Mouse (Mus musculus) CH12.LX (cell line): ENCODE measurements around the gene Tspan8. TPM values are rescaled to one million over a fixed set of nuclear protein-coding genes. Genes with fewer than 3 reads are reported as not detected.

Source experiments
- DNase-seq: peaks from one replicate; pipeline ENCODE4 v3.0.0-alpha.2; 2013; ENCODE audit errors: extremely low read depth
- H3K27ac ChIP-seq: 2 replicates; pipeline ENCODE4 v1.5.1; 2012; ENCODE audit warnings: low read depth, mild to moderate bottlenecking, control low read depth, moderate library complexity; ENCODE audit not compliant: insufficient read depth
- H3K27me3 ChIP-seq: replicated peaks from 2 replicates; pipeline ENCODE3; 2012; ENCODE audit warnings: inconsistent platforms
- H3K36me3 ChIP-seq, 2 experiments: replicated peaks in 1 of 2; 2 replicates each; pipeline versions ENCODE3 to v1.6.1; 2012; ENCODE audit warnings: inconsistent platforms in 1 of 2, low read length in 1 of 2, mild to moderate bottlenecking in 1 of 2, mixed read lengths in 1 of 2, moderate library complexity in 1 of 2; ENCODE audit not compliant: control insufficient read depth in 1 of 2, insufficient read depth in 1 of 2
- H3K4me1 ChIP-seq, 2 experiments: 2 replicates each; pipeline ENCODE4 v1.6.1; 2012; ENCODE audit warnings: inconsistent platforms in 1 of 2, moderate library complexity in 1 of 2; ENCODE audit not compliant: insufficient read depth in 2 of 2, control insufficient read depth in 1 of 2
- H3K4me2 ChIP-seq: 2 replicates; pipeline ENCODE4 v1.6.1; 2012; ENCODE audit warnings: low read depth, mild to moderate bottlenecking, control low read depth; ENCODE audit not compliant: poor library complexity, insufficient read depth, severe bottlenecking
- H3K4me3 ChIP-seq, 3 experiments: fragments of 150-350 bp in 1 of 3; sonication (generic) in 1 of 3; replicated peaks in 1 of 3; 2 replicates each; pipeline versions ENCODE3 to v1.5.1; 2011 to 2012; ENCODE audit warnings: low read depth in 2 of 3, low read length in 2 of 3, mild to moderate bottlenecking in 2 of 3, moderate library complexity in 2 of 3, control low read depth in 1 of 3, improper control_type of control experiment in 1 of 3, inconsistent platforms in 1 of 3, mixed read lengths in 1 of 3; ENCODE audit not compliant: poor library complexity in 1 of 3
- H3K79me2 ChIP-seq: replicated peaks from 2 replicates; pipeline ENCODE4 v1.6.1; 2012; ENCODE audit warnings: mild to moderate bottlenecking, moderate library complexity; ENCODE audit not compliant: control insufficient read depth, poor library complexity, insufficient read depth, severe bottlenecking; ENCODE audit errors: extremely low read depth
- H3K9ac ChIP-seq: 2 replicates; pipeline ENCODE4 v1.6.1; 2012; ENCODE audit warnings: low read depth, mild to moderate bottlenecking, control low read depth, moderate library complexity; ENCODE audit not compliant: insufficient read depth
- H3K9me3 ChIP-seq: replicated peaks from 2 replicates; pipeline ENCODE3; 2012; ENCODE audit warnings: low read length, inconsistent platforms, mixed read lengths
- HCFC1 ChIP-seq: IDR thresholded peaks from 2 replicates; pipeline ENCODE4 v1.6.1; 2012; ENCODE audit warnings: low read depth, mild to moderate bottlenecking, inconsistent platforms, low read length, improper control_type of control experiment
- dilution Hi-C: fragments of 300-500 bp; cut with MboI; formaldehyde crosslinking; loops from 2 replicates; pipeline ENCODE4 v1.14.3; 2020; ENCODE audit warnings: low sequenced_read_pairs; ENCODE audit not compliant: extremely low pct_unique_long_range_greater_than_20kb, extremely low pct_ligation_motif_present
- in situ Hi-C: fragments of 300-500 bp; cut with MboI; formaldehyde crosslinking; loops from 3 replicates; pipeline ENCODE4 v1.14.3; 2019; ENCODE audit warnings: low sequenced_read_pairs, low pct_ligation_motif_present, low pct_unique_long_range_greater_than_20kb, mixed read lengths
- polyA plus RNA-seq: library from polyadenylated mRNA; unstranded; fragments of >175 nt; gene quantifications from 2 replicates; pipeline ENCODE4 v1.2.1, GENCODE M21; 2012; ENCODE audit warnings: low read depth; ENCODE audit not compliant: insufficient read length
- total RNA-seq, 2 experiments: library from RNA; depleted of rRNA; stranded (reverse); fragments of 300-350 nt in 1 of 2; fragments of >200 nt in 1 of 2; gene quantifications; 2 replicates each; pipeline ENCODE4 v1.2.3; 2012 to 2014

Gene Tspan8
- total and polyA plus RNA-seq, 3 experiments, result 0.67 TPM; not detected in 2

GRCm38 (mm10) chr10:115897235-115897634 is 80.6 kb downstream of the Tspan8 start:
- TF ChIP-seq HCFC1, result no peak
- TF ChIP-seq, all 38 proteins: peak for 0
- Histone ChIP-seq H3K27me3 (no peaks in the 10 kb centered on the region), H3K9ac (no peak overlapping the region), H3K9me3 (no peaks in the 10 kb centered on the region), H3K4me1 (peaks cover 0 to 4% of the 10 kb centered on the region in 2 experiments; a peak in 1 of 4 replicates), H3K27ac (no peak overlapping the region), H3K4me3 (no peak overlapping the region), H3K36me3 (no peaks in the 10 kb centered on the region), H3K79me2 (no peaks in the 10 kb centered on the region), H3K4me2 (no peak overlapping the region; the same call in 1 of the 2 replicates)
- DNase-seq, result no peak
- dilution Hi-C loops, result no loop called here
- in situ Hi-C loops, result no loop called here

Other genes starting within 250 kb of the Tspan8 start
- not detected in 2 replicates for gene A930009A15Rik, start 246.8 kb upstream of the Tspan8 start, total RNA-seq (2012; rRNA removed)
- gene A930009A15Rik, start 246.8 kb upstream of the Tspan8 start, total RNA-seq (2014; rRNA removed), result not detected in 2 replicates
- not detected in 2 replicates for gene A930009A15Rik, start 246.8 kb upstream of the Tspan8 start, polyA plus RNA-seq
- gene Lgr5, start 229.1 kb upstream of the Tspan8 start, total RNA-seq (2012; rRNA removed), result not detected in 2 replicates
- not detected in 2 replicates for gene Lgr5, start 229.1 kb upstream of the Tspan8 start, total RNA-seq (2014; rRNA removed)
- not detected in 2 replicates for gene Lgr5, start 229.1 kb upstream of the Tspan8 start, polyA plus RNA-seq
- 0.51 and 0.67 TPM in 2 replicates for gene Ptprr, start 201.4 kb downstream of the Tspan8 start, total RNA-seq (2012; rRNA removed)
- gene Ptprr, start 201.4 kb downstream of the Tspan8 start, total RNA-seq (2014; rRNA removed), result 0.81 and 0.95 TPM in 2 replicates
- 1.7 and 1.9 TPM in 2 replicates for gene Ptprr, start 201.4 kb downstream of the Tspan8 start, polyA plus RNA-seq